Mouse (Mus musculus): ENCODE data around the gene Etfrf1. TPM values are rescaled to one million over a fixed set of nuclear protein-coding genes. Genes with fewer than 3 reads are reported as not detected.
A peak's percentile ranks its signal among the peaks of the same experiment; 100 is the strongest.

Etfrf1 gene
- total RNA-seq (2014; fragmentation: Nextera tagmentation): 22.2 and 25.6 TPM in 2 replicates
- total RNA-seq (2017): 39.0 and 47.8 TPM in 2 replicates
- polyA plus RNA-seq (2012): 1.1 and 1.5 TPM in 2 replicates

DNA sequence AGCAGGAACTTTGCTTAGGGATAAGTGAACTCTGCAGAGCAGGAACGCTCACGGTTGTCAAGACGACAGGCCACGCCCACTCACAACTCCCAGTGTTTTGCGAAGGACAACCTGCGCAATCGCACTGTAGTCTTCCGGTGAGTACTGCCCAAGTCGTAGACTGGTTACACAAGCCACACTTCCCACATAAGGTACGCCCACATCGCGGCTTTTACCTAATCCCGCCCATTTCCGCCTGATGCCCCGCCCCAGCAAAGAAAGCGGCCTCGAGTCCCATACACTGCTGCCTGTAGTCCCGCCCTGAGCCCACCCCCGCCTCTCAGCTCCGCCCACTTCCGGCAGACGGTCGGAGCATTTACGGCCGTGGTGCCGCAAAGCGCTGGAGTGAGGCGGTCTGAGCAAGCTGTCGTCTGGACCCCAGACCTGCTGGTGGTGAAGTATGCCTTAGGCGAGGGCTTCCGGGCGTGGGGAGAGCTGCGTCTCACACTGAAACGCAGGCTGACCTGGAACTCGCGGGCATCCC is at the start of gene Etfrf1, which contains the start of gene Casc1:
Gene Etfrf1, plus strand, starts transcription at position 319 of the 523 bp plus-strand sequence.
Gene Casc1, minus strand, starts transcription at position 190 of the 523 bp plus-strand sequence.
- TF ChIP-seq POLR2AphosphoS5 (IDR thresholded peaks at IDR 0.05; ENCODE audit: insufficient replicate concordance, low read depth, low read length) (no peak), GATA2 (IDR thresholded peaks at IDR 0.05; ENCODE audit: borderline replicate concordance, low read depth, low read length) (no peak)
- ATAC-seq (ENCODE audit: extremely low read depth, insufficient number of reproducible peaks, low FRiP score, poor library complexity, severe bottlenecking): peak; percentile 93
- DNase-seq (ENCODE audit: low spot score): peak; percentile 77
- peak within 1 kb of the TSS; percentile 75 for H3K4me3 ChIP-seq (ENCODE audit: low read depth, low read length)
- H3K9me3 ChIP-seq (replicated peaks): no peaks in the 10 kb centered on the region
- H3K4me1 ChIP-seq (ENCODE audit: insufficient read depth, low read depth, low read length): peaks cover 13% of the 10 kb centered on the region
- H3K36me3 ChIP-seq (replicated peaks): peaks cover 24% of the 10 kb centered on the region
- no peaks in the 10 kb centered on the region for H3K27me3 ChIP-seq (ENCODE audit: insufficient read depth, low read length)

DNA sequence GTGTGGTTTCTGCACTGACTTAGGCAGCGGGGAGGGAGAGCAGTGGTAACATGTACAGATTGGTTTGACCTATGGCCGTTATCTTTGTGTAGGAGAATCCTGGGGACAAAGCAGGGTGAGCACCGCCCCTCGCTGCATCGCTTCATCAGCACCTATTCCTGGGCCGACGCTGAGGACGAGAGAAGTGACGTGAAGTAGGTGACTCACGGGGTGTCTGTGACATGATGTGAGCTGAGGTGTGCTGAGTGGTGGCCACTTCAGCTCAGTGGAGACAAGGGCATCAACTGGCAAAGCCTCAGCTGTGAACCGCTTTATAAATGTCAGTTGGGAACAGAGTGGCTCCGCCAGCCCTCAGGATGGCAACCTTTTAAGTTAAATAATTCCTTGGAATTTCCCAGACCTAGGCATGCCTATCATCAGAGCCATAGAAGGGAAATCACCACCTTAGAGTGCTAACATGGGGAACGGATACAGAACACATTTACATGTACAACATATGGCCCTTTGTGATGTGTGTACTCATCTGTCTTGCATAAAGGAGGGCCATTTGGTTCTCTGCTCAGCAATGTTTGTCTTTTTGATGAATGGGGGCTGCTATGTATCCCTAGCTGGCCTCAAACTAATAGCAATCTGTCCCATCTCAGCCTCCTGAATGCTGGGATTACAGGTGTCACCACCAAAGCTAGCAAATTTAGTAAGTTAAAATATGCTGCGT is 38.9 kb upstream of the Etfrf1 start:
- ATAC-seq (ENCODE audit: extremely low read depth, insufficient number of reproducible peaks, low FRiP score, poor library complexity, severe bottlenecking): no peak
- Histone ChIP-seq H3K36me3 (replicated peaks) (no peaks in the 10 kb centered on the region), H3K4me1 (ENCODE audit: insufficient read depth, low read depth, low read length) (no peaks in the 10 kb centered on the region), H3K4me3 (ENCODE audit: low read depth, low read length) (no peak overlapping the region), H3K9me3 (replicated peaks) (peaks cover 56% of the 10 kb centered on the region), H3K27me3 (ENCODE audit: insufficient read depth, low read length) (no peaks in the 10 kb centered on the region)
- TF ChIP-seq TAL1 (conservative IDR thresholded peaks at IDR 0.05; ENCODE audit: low read depth, low read length) (no peak), CTCF (IDR thresholded peaks at IDR 0.05; ENCODE audit: low read depth, low read length) (no peak), GATA2 (IDR thresholded peaks at IDR 0.05; ENCODE audit: borderline replicate concordance, low read depth, low read length) (no peak), POLR2AphosphoS5 (IDR thresholded peaks at IDR 0.05; ENCODE audit: insufficient replicate concordance, low read depth, low read length) (no peak), GATA1 (IDR thresholded peaks at IDR 0.05; ENCODE audit: borderline replicate concordance, low read length) (no peak)
- no peak for DNase-seq (ENCODE audit: low spot score)

GRCm38 (mm10) chr6:145173781-145174191 is 37.1 kb upstream of the Etfrf1 start:
- DNase-seq (ENCODE audit: low spot score) (no peak), ATAC-seq (ENCODE audit: extremely low read depth, insufficient number of reproducible peaks, low FRiP score, poor library complexity, severe bottlenecking) (no peak)
- no peak for TF ChIP-seq GATA1 (IDR thresholded peaks at IDR 0.05; ENCODE audit: borderline replicate concordance, low read length)
- no peak for TF ChIP-seq POLR2AphosphoS5 (IDR thresholded peaks at IDR 0.05; ENCODE audit: insufficient replicate concordance, low read depth, low read length)
- no peak for TF ChIP-seq CTCF (IDR thresholded peaks at IDR 0.05; ENCODE audit: low read depth, low read length)
- no peak for TF ChIP-seq TAL1 (conservative IDR thresholded peaks at IDR 0.05; ENCODE audit: low read depth, low read length)
- TF ChIP-seq GATA2 (IDR thresholded peaks at IDR 0.05; ENCODE audit: borderline replicate concordance, low read depth, low read length): no peak
- peaks cover 55% of the 10 kb centered on the region for H3K9me3 ChIP-seq (replicated peaks)
- H3K4me3 ChIP-seq (ENCODE audit: low read depth, low read length): no peak overlapping the region
- H3K27me3 ChIP-seq (ENCODE audit: insufficient read depth, low read length): no peaks in the 10 kb centered on the region
- H3K4me1 ChIP-seq (ENCODE audit: insufficient read depth, low read depth, low read length): no peaks in the 10 kb centered on the region
- no peaks in the 10 kb centered on the region for H3K36me3 ChIP-seq (replicated peaks)

DNA sequence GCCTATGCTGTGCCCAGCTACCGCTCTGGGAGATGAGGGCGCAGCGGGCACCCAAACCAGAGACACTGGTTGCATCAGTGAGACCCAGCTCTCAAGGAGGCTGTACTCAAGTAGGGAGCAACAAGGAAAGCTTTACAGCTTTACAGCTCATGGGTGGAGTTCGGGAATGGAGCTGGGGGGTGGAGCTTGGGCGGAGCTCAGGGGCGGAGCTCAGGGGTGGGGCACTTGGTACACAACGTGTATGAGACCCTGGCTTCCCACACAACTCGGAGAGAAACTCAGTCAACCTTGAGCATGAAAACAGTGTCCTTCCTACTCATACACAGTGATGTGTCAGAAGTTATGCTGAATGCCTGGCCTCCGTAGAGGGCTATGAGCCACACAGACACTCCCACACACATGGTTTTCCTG is 35.4 kb upstream of the Etfrf1 start:
- Histone ChIP-seq H3K4me1 (ENCODE audit: insufficient read depth, low read depth, low read length) (no peaks in the 10 kb centered on the region), H3K9me3 (replicated peaks) (peaks cover 64% of the 10 kb centered on the region), H3K36me3 (replicated peaks) (no peaks in the 10 kb centered on the region), H3K27me3 (ENCODE audit: insufficient read depth, low read length) (no peaks in the 10 kb centered on the region), H3K4me3 (ENCODE audit: low read depth, low read length) (no peak overlapping the region)
- no peak for ATAC-seq (ENCODE audit: extremely low read depth, insufficient number of reproducible peaks, low FRiP score, poor library complexity, severe bottlenecking)
- no peak for DNase-seq (ENCODE audit: low spot score)
- no peak for TF ChIP-seq GATA2 (IDR thresholded peaks at IDR 0.05; ENCODE audit: borderline replicate concordance, low read depth, low read length)
- no peak for TF ChIP-seq CTCF (IDR thresholded peaks at IDR 0.05; ENCODE audit: low read depth, low read length)
- TF ChIP-seq TAL1 (conservative IDR thresholded peaks at IDR 0.05; ENCODE audit: low read depth, low read length): no peak
- TF ChIP-seq POLR2AphosphoS5 (IDR thresholded peaks at IDR 0.05; ENCODE audit: insufficient replicate concordance, low read depth, low read length): no peak
- TF ChIP-seq GATA1 (IDR thresholded peaks at IDR 0.05; ENCODE audit: borderline replicate concordance, low read length): no peak

- Histone ChIP-seq H3K27me3 (ENCODE audit: insufficient read depth, low read length) (no peaks in the 10 kb centered on the region), H3K4me1 (ENCODE audit: insufficient read depth, low read depth, low read length) (no peaks in the 10 kb centered on the region), H3K9me3 (replicated peaks) (peaks cover 69% of the 10 kb centered on the region), H3K36me3 (replicated peaks) (no peaks in the 10 kb centered on the region), H3K4me3 (ENCODE audit: low read depth, low read length) (no peak overlapping the region)
- TF ChIP-seq CTCF (IDR thresholded peaks at IDR 0.05; ENCODE audit: low read depth, low read length) (no peak), GATA1 (IDR thresholded peaks at IDR 0.05; ENCODE audit: borderline replicate concordance, low read length) (no peak), GATA2 (IDR thresholded peaks at IDR 0.05; ENCODE audit: borderline replicate concordance, low read depth, low read length) (no peak)
- ATAC-seq (ENCODE audit: extremely low read depth, insufficient number of reproducible peaks, low FRiP score, poor library complexity, severe bottlenecking) (no peak), DNase-seq (ENCODE audit: low spot score) (no peak)
These were observed 34.5 kb upstream of the Etfrf1 start for GRCm38 (mm10) chr6:145176474-145176873.

DNA sequence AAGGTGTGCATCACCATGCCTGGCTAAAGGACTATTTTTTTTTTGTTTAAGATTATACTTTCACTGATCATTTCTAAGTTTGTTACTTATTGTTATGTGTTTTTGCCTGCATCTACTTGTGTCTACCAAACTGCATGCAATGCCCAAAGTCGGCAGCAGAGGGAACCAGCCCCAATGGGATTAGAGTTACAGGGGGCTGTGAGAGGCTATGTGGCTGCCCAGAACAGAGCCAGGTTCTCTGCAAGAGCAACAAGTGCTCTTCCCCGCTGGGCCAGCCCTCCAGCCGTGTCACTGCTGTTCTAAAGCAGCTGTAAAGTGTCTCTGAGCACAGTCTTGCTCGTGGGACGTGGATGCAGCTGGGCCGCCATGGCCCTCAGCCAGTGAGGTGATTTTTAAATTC is 31.3 kb upstream of the Etfrf1 start:
- TF ChIP-seq TAL1 (conservative IDR thresholded peaks at IDR 0.05; ENCODE audit: low read depth, low read length) (no peak), POLR2AphosphoS5 (IDR thresholded peaks at IDR 0.05; ENCODE audit: insufficient replicate concordance, low read depth, low read length) (no peak), CTCF (IDR thresholded peaks at IDR 0.05; ENCODE audit: low read depth, low read length) (no peak), GATA1 (IDR thresholded peaks at IDR 0.05; ENCODE audit: borderline replicate concordance, low read length) (no peak), GATA2 (IDR thresholded peaks at IDR 0.05; ENCODE audit: borderline replicate concordance, low read depth, low read length) (no peak)
- Histone ChIP-seq H3K9me3 (replicated peaks) (peaks cover 58% of the 10 kb centered on the region), H3K4me1 (ENCODE audit: insufficient read depth, low read depth, low read length) (no peaks in the 10 kb centered on the region), H3K36me3 (replicated peaks) (no peaks in the 10 kb centered on the region), H3K4me3 (ENCODE audit: low read depth, low read length) (no peak overlapping the region), H3K27me3 (ENCODE audit: insufficient read depth, low read length) (no peaks in the 10 kb centered on the region)
- DNase-seq (ENCODE audit: low spot score) (no peak), ATAC-seq (ENCODE audit: extremely low read depth, insufficient number of reproducible peaks, low FRiP score, poor library complexity, severe bottlenecking) (no peak)

Data from G1E (cell line).